Mouse (Mus musculus) megakaryocyte, embryonic 14.5 days (primary cell): ENCODE measurements at regions not wholly inside any gene's neighbourhood (a gene's known extent, or its start where the extent isn't known, plus 50 kb on each side); places are given as distances from the start of the nearest gene placed in this dataset.

Experiments used
- FLI1 ChIP-seq: IDR thresholded peaks from 2 replicates; pipeline ENCODE4 v1.6.1; 2012; ENCODE audit warnings: low read length, inconsistent platforms, mixed read lengths
- GATA1 ChIP-seq: IDR thresholded peaks from 3 replicates; pipeline ENCODE4 v1.6.1; 2012; ENCODE audit warnings: mixed read lengths, low read length, inconsistent platforms, borderline replicate concordance

DNA sequence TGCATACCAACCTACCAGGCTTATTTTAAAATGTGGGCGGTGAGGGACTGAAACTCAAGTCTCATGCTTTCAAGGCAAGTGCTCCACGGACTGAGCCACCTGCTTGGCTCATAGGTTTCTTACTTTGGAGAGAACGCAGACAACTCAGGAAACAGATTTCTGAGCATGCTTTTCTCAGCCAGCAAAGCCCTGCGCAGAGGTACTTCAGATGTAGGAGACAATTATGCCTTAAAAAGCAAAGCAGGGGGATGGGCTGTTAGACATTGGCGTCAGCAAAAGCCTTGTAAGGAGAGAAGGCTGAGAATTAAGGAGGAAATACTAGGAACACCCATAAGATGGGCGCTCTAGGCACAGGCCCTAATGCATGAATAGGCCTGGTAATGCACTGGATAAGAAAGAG, 329.4 kb upstream of the Kazn start:
- TF ChIP-seq GATA1, result no peak
- no peak for TF ChIP-seq FLI1
